In the genomic region with DNA sequence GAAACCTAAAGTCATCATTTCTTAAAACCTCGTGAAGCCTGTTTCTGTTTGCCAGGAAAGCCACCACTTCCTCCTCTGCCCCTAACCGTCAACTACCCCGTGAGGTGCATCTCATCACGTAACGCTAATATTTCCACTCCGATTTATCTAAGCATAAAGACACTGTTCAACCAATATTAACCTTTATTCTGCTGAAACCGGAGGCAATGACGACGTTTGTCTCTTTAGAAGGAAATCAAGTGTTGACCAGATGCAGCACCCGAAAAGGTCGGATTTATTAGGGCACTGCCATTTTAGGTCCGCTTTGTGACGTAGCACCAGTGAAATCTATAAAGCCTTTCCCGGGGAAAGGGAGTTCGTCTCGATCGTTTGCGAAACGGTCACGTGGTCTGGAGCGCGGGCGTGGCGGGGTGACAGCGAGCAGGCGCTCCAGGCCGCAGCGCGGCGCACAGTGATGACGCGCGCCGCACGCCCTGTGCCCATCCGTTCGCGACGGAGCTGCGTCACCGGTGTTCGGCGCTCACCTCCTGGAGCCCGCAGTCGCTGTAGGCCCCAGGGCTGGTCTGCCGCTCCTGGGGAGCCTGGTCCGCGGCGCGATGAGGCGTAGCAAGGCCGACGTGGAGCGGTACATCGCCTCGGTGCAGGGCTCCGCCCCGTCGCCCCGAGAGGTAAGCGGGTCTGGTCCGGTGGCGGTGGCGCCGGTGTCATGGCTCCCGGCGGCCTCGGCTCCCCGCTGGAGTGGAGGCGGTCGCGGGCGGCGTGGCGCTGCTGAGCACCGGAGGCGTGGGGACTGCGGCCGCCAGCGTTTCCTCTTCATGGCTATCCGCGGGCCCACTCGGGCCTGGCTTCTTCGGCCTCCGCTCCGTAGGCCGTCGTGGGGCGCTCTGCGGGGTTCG, we compare ENCODE assay signal across 8 mouse cellular contexts. TPM values are rescaled to one million over a fixed set of nuclear protein-coding genes. Genes with fewer than 3 reads are reported as not detected.
A peak's percentile ranks its signal among the peaks of the same experiment; 100 is the strongest.
DNase-seq lines count a peak whose midpoint lies in the region; ATAC-seq and TF ChIP-seq lines count a peak whose summit lies in the region.

A gene (plus strand): TSS at position 537 of the 896 bp plus-strand sequence.

- ATAC-seq in heart, embryonic 15.5 days (replicated peaks; ENCODE audit: insufficient number of reproducible peaks, insufficient read depth, low FRiP score, low read depth): peak; percentile 97
- ATAC-seq in liver, embryonic 14.5 days (ENCODE audit: insufficient read depth): peak; percentile 96
- ATAC-seq in neural tube, embryonic 11.5 days (ENCODE audit: insufficient read depth, low FRiP score, low TSS enrichment): peak; percentile 99
- peak; percentile 99 for ATAC-seq in stomach, postnatal 0 days (ENCODE audit: low FRiP score, low TSS enrichment)

- WGBS in forebrain, embryonic 10.5 days: under 1% methylated on average over 87 of the region's 91 CpGs
- WGBS in heart, embryonic 15.5 days: under 1% methylated on average over 77 of the region's 91 CpGs
- WGBS in liver, embryonic 14.5 days (ENCODE audit: insufficient replicate concordance): under 1% methylated on average over 84 of the region's 91 CpGs
- under 1% methylated on average over 82 of the region's 91 CpGs for WGBS in neural tube, embryonic 11.5 days
- WGBS in stomach, postnatal 0 days: under 1% methylated on average over 85 of the region's 91 CpGs

- TF ChIP-seq CTCF in liver, embryonic 14.5 days (IDR thresholded peaks at IDR 0.05; ENCODE audit: low read depth): 0 out of 2 replicates have a peak, but pooled peaks have one; percentile 8
- 0 out of 2 replicates have a peak, but pooled peaks have one; percentile 25 for TF ChIP-seq CTCF in stomach, postnatal 0 days (IDR thresholded peaks at IDR 0.05; ENCODE audit: low read depth)

- peak within 1 kb of the TSS; percentile 71 for H3K4me2 ChIP-seq in heart, embryonic 15.5 days
- peak within 1 kb of the TSS; percentile 89 for H3K4me2 ChIP-seq in liver, embryonic 14.5 days (ENCODE audit: low read depth)
- H3K4me2 ChIP-seq in neural tube, embryonic 11.5 days (ENCODE audit: low read depth): peak within 1 kb of the TSS; percentile 71
- H3K4me2 ChIP-seq in stomach, postnatal 0 days (replicated peaks; ENCODE audit: low read depth): peak within 1 kb of the TSS; percentile 61

- peak within 1 kb of the TSS; percentile 96 for H3K27ac ChIP-seq in forebrain, embryonic 10.5 days
- H3K27ac ChIP-seq in heart, embryonic 15.5 days: peak within 1 kb of the TSS; percentile 96
- peak within 1 kb of the TSS; percentile 91 for H3K27ac ChIP-seq in liver, embryonic 14.5 days
- peak within 1 kb of the TSS; percentile 84 for H3K27ac ChIP-seq in neural tube, embryonic 11.5 days (ENCODE audit: low read depth, low read length)
- H3K27ac ChIP-seq in stomach, postnatal 0 days (replicated peaks): peak within 1 kb of the TSS; percentile 98

- H3K36me3 ChIP-seq in forebrain, embryonic 10.5 days (replicated peaks): no peaks in the 10 kb centered on the region
- no peaks in the 10 kb centered on the region for H3K36me3 ChIP-seq in heart, embryonic 15.5 days
- no peaks in the 10 kb centered on the region for H3K36me3 ChIP-seq in liver, embryonic 14.5 days (replicated peaks; ENCODE audit: control insufficient read depth, insufficient read depth, low read depth)
- no peaks in the 10 kb centered on the region for H3K36me3 ChIP-seq in neural tube, embryonic 11.5 days (ENCODE audit: control insufficient read depth, insufficient read depth, low read length)
- H3K36me3 ChIP-seq in stomach, postnatal 0 days (ENCODE audit: control insufficient read depth, insufficient read depth, low read length): no peaks in the 10 kb centered on the region

- no peaks in the 10 kb centered on the region for H3K27me3 ChIP-seq in forebrain, embryonic 10.5 days (ENCODE audit: poor library complexity, severe bottlenecking)
- no peaks in the 10 kb centered on the region for H3K27me3 ChIP-seq in heart, embryonic 15.5 days
- H3K27me3 ChIP-seq in liver, embryonic 14.5 days (ENCODE audit: control insufficient read depth, insufficient read depth, low read length): no peaks in the 10 kb centered on the region
- H3K27me3 ChIP-seq in neural tube, embryonic 11.5 days (ENCODE audit: control insufficient read depth, insufficient read depth, low read length): no peaks in the 10 kb centered on the region
- H3K27me3 ChIP-seq in stomach, postnatal 0 days (ENCODE audit: control insufficient read depth, insufficient read depth, low read length): no peaks in the 10 kb centered on the region

- peak; percentile 59 for TF ChIP-seq EP300 in liver, embryonic 14.5 days (IDR thresholded peaks at IDR 0.05; ENCODE audit: low read depth)
- peak; percentile 13 for TF ChIP-seq EP300 in stomach, postnatal 0 days (optimal IDR thresholded peaks at IDR 0.05)

- peak within 1 kb of the TSS; percentile 70 for H3K4me3 ChIP-seq in forebrain, embryonic 10.5 days
- H3K4me3 ChIP-seq in heart, embryonic 15.5 days: peak within 1 kb of the TSS; percentile 78
- H3K4me3 ChIP-seq in liver, embryonic 14.5 days (ENCODE audit: insufficient read depth in 1 of 2, low read depth in 2 of 2, low read length in 2 of 2): peak within 1 kb of the TSS; percentile 89 to 100
- H3K4me3 ChIP-seq in neural tube, embryonic 11.5 days (ENCODE audit: low read depth, low read length): peak within 1 kb of the TSS; percentile 90
- H3K4me3 ChIP-seq in stomach, postnatal 0 days (ENCODE audit: low read depth, low read length): peak within 1 kb of the TSS; percentile 96

- peaks cover 14% of the 10 kb centered on the region for H3K4me1 ChIP-seq in forebrain, embryonic 10.5 days
- H3K4me1 ChIP-seq in heart, embryonic 15.5 days (replicated peaks): peaks cover 10% of the 10 kb centered on the region
- H3K4me1 ChIP-seq in liver, embryonic 14.5 days (replicated peaks; ENCODE audit: control insufficient read depth in 2 of 2, insufficient read depth in 2 of 2, low read length in 1 of 2): peaks cover 17 to 18% of the 10 kb centered on the region in 2 experiments
- H3K4me1 ChIP-seq in neural tube, embryonic 11.5 days (ENCODE audit: control insufficient read depth, insufficient read depth, low read length): no peaks in the 10 kb centered on the region
- no peaks in the 10 kb centered on the region for H3K4me1 ChIP-seq in stomach, postnatal 0 days (replicated peaks; ENCODE audit: control insufficient read depth, insufficient read depth)

- H3K9ac ChIP-seq in heart, embryonic 15.5 days: peak within 1 kb of the TSS; percentile 94
- H3K9ac ChIP-seq in liver, embryonic 14.5 days (replicated peaks): peak within 1 kb of the TSS; percentile 100
- H3K9ac ChIP-seq in neural tube, embryonic 11.5 days (ENCODE audit: low read length): peak within 1 kb of the TSS; percentile 93
- H3K9ac ChIP-seq in stomach, postnatal 0 days (ENCODE audit: low read length): peak within 1 kb of the TSS; percentile 98

- no peaks in the 10 kb centered on the region for H3K9me3 ChIP-seq in forebrain, embryonic 10.5 days
- no peaks in the 10 kb centered on the region for H3K9me3 ChIP-seq in heart, embryonic 15.5 days (replicated peaks)
- H3K9me3 ChIP-seq in liver, embryonic 14.5 days (ENCODE audit: control insufficient read depth, low read length): no peaks in the 10 kb centered on the region
- no peaks in the 10 kb centered on the region for H3K9me3 ChIP-seq in neural tube, embryonic 11.5 days (ENCODE audit: control insufficient read depth, low read length)
- H3K9me3 ChIP-seq in stomach, postnatal 0 days (ENCODE audit: control insufficient read depth, low read length): no peaks in the 10 kb centered on the region

- DNase-seq in CD8-positive naive resting alpha-beta T cell, adult 2 months (ENCODE audit: low read depth in 2 of 2, low spot score in 2 of 2): peak; percentile 95
- DNase-seq in c-Kit-positive CD71-negative TER-119-negative erythroid progenitor cells, embryonic 14.5 days (ENCODE audit: low read depth): peak; percentile 97
- DNase-seq in forebrain, embryonic 10.5 days (ENCODE audit: extremely low spot score, low spot score): peak; percentile 95
- peak; percentile 99 to 100 for DNase-seq in kidney, postnatal 25 days
- peak; percentile 97 for DNase-seq in liver, embryonic 14.5 days (ENCODE audit: low read depth in 3 of 3, low spot score in 3 of 3)
- DNase-seq in neural tube, embryonic 11.5 days (ENCODE audit: low spot score): peak; percentile 99
- peak; percentile 99 for DNase-seq in stomach, postnatal 0 days (ENCODE audit: low spot score)

RNA-seq across cellular contexts. Expression of the gene that starts here (rescaled TPM):
- polyA plus RNA-seq in forebrain, embryonic 10.5 days (2016; fragmentation: Nextera tagmentation; extraction: Ambion mirVana): 29.0 and 30.5 TPM in 2 replicates
- polyA plus RNA-seq in heart, embryonic 15.5 days (2015; fragmentation: Nextera tagmentation; extraction: Ambion mirVana): 14.9 and 15.5 TPM in 2 replicates
- 6.1 and 11.1 TPM in 2 replicates for polyA plus RNA-seq in liver, embryonic 14.5 days (2012; rRNA removed)
- polyA plus RNA-seq in liver, embryonic 14.5 days (2014; fragmentation: Nextera tagmentation; extraction: Ambion mirVana): 27.2 and 27.3 TPM in 2 replicates
- 28.8 and 30.2 TPM in 2 replicates for polyA plus RNA-seq in neural tube, embryonic 11.5 days (2014; fragmentation: Nextera tagmentation; extraction: Ambion mirVana)
- 8.9 and 9.0 TPM in 2 replicates for polyA plus RNA-seq in stomach, postnatal 0 days (2015; fragmentation: Nextera tagmentation; extraction: Ambion mirVana)

Comparison
In these comparisons a context has a peak if more than half of its experiments do, and no peak if none do; other contexts are left out.
1. Peak in every context shown above with its lines: DNase-seq, ATAC-seq, H3K4me3 ChIP-seq and H3K27ac ChIP-seq.